Mouse (Mus musculus) embryonic facial prominence, embryonic 12.5 days (tissue): ENCODE measurements around the gene Med22. TPM values are rescaled to one million over a fixed set of nuclear protein-coding genes. Genes with fewer than 3 reads are reported as not detected.

Source experiments
- polyA plus RNA-seq: library from polyadenylated mRNA; unstranded; fragments of >200 nt; fragmentation: Nextera tagmentation; extraction: Ambion mirVana; gene quantifications from 2 replicates; pipeline ENCODE4 v1.2.1, GENCODE M21; 2016

The Med22 gene
- polyA plus RNA-seq, 1 experiment from 2014 or later: 72.1 TPM

Other genes with a start within 250 kb of the Med22 start
- gene Lcn4, start 239.4 kb downstream of the Med22 start, polyA plus RNA-seq: not detected in 2 replicates
- not detected in 2 replicates for gene Abo, start 45.7 kb downstream of the Med22 start, polyA plus RNA-seq
- gene Surf6, start 7.8 kb downstream of the Med22 start, polyA plus RNA-seq: 31.4 and 31.5 TPM in 2 replicates
- 565 and 574 TPM in 2 replicates for gene Rpl7a, start 87 bp upstream of the Med22 start, polyA plus RNA-seq
- 43.8 and 44.1 TPM in 2 replicates for gene Surf2, start 5.7 kb upstream of the Med22 start, polyA plus RNA-seq
- gene Surf1, start 5.9 kb upstream of the Med22 start, polyA plus RNA-seq: 54.2 and 56.8 TPM in 2 replicates
- 185 and 187 TPM in 2 replicates for gene Surf4, start 23.3 kb upstream of the Med22 start, polyA plus RNA-seq
- 0.22 TPM in 1 of 2 replicates, not detected in the other for gene Stkld1, start 23.4 kb upstream of the Med22 start, polyA plus RNA-seq
- 51.4 and 53.5 TPM in 2 replicates for gene Rexo4, start 53.7 kb upstream of the Med22 start, polyA plus RNA-seq
- gene Adamts13, start 62.7 kb upstream of the Med22 start, polyA plus RNA-seq: not detected in 2 replicates
- gene Cacfd1, start 99.2 kb upstream of the Med22 start, polyA plus RNA-seq: 94.1 and 96.9 TPM in 2 replicates
- gene Slc2a6, start 117.3 kb upstream of the Med22 start, polyA plus RNA-seq: 1.0 and 1.9 TPM in 2 replicates
- gene Mymk, start 161.5 kb upstream of the Med22 start, polyA plus RNA-seq: 8.7 and 12.1 TPM in 2 replicates
- 4.4 and 6.9 TPM in 2 replicates for gene Adamtsl2, start 168.7 kb upstream of the Med22 start, polyA plus RNA-seq
- 0.24 and 0.29 TPM in 2 replicates for gene Fam163b, start 231.8 kb upstream of the Med22 start, polyA plus RNA-seq